Mouse (Mus musculus): Measurements from ENCODE around the gene Map1b.

The Map1b gene

GRCm38 (mm10) chr13:99399373-99399772, 117.0 kb downstream of the Map1b start:
- no peak for DNase-seq (ENCODE audit: low spot score)

- no peak for DNase-seq (ENCODE audit: low spot score)
Measured at GRCm38 (mm10) chr13:99398149-99398701, 118.1 kb downstream of the Map1b start.

GRCm38 (mm10) chr13:99397228-99397627, 119.1 kb downstream of the Map1b start:
- DNase-seq (ENCODE audit: low spot score), result no peak

GRCm38 (mm10) chr13:99395531-99395930, 120.8 kb downstream of the Map1b start:
- DNase-seq (ENCODE audit: low spot score), result no peak

- no peak for DNase-seq (ENCODE audit: low spot score)
Measured at GRCm38 (mm10) chr13:99394694-99395093, 121.6 kb downstream of the Map1b start.

- DNase-seq (ENCODE audit: low spot score), result no peak
Measured at GRCm38 (mm10) chr13:99393128-99393527, 123.2 kb downstream of the Map1b start.

- DNase-seq (ENCODE audit: low spot score), result no peak
Measured at GRCm38 (mm10) chr13:99391417-99391816, 124.9 kb downstream of the Map1b start.

- DNase-seq (ENCODE audit: low spot score), result no peak
Measured at GRCm38 (mm10) chr13:99387901-99388811, 128.2 kb downstream of the Map1b start.

GRCm38 (mm10) chr13:99386341-99386740, 130.0 kb downstream of the Map1b start:
- no peak for DNase-seq (ENCODE audit: low spot score)

- DNase-seq (ENCODE audit: low spot score), result no peak
Measured at GRCm38 (mm10) chr13:99385911-99386310, 130.4 kb downstream of the Map1b start.

- DNase-seq (ENCODE audit: low spot score), result no peak
Measured at GRCm38 (mm10) chr13:99384555-99385203, 131.7 kb downstream of the Map1b start.

- no peak for DNase-seq (ENCODE audit: low spot score)
Measured at GRCm38 (mm10) chr13:99382373-99382772, 134.0 kb downstream of the Map1b start.

- no peak for DNase-seq (ENCODE audit: low spot score)
Measured at GRCm38 (mm10) chr13:99378223-99378622, 138.1 kb downstream of the Map1b start.

GRCm38 (mm10) chr13:99377055-99377454, 139.3 kb downstream of the Map1b start:
- DNase-seq (ENCODE audit: low spot score), result no peak

GRCm38 (mm10) chr13:99375550-99375949, 140.8 kb downstream of the Map1b start:
- DNase-seq (ENCODE audit: low spot score), result peak; percentile 59

- DNase-seq (ENCODE audit: low spot score), result no peak
Measured at GRCm38 (mm10) chr13:99374191-99374590, 142.1 kb downstream of the Map1b start.

GRCm38 (mm10) chr13:99373684-99374083, 142.7 kb downstream of the Map1b start:
- no peak for DNase-seq (ENCODE audit: low spot score)

Measured in urinary bladder, postnatal 10 days (tissue).